Mouse (Mus musculus) spleen, adult 2 months (tissue): ENCODE data around the gene Nrarp. TPM values are rescaled to one million over a fixed set of nuclear protein-coding genes. Genes with fewer than 3 reads are reported as not detected.

Source experiments
- DNase-seq, 2 experiments: peaks; one replicate each; pipeline versions ENCODE4 v3.0.0 to v3.0.0-alpha.2; 2012 to 2021; ENCODE audit warnings: low spot score in 2 of 2, low read depth in 1 of 2
- H3K27ac ChIP-seq: fragments of 200-500 bp; 2 replicates; pipeline ENCODE4 v1.5.1; 2012; ENCODE audit warnings: low read length, inconsistent platforms; ENCODE audit not compliant: insufficient read depth
- H3K27me3 ChIP-seq: fragments of 200-500 bp; 2 replicates; pipeline ENCODE4 v1.6.1; 2012; ENCODE audit warnings: mild to moderate bottlenecking, moderate library complexity, low read length, inconsistent platforms; ENCODE audit not compliant: control insufficient read depth, insufficient read depth
- H3K36me3 ChIP-seq: fragments of 200-500 bp; 2 replicates; pipeline ENCODE4 v1.6.1; 2012; ENCODE audit warnings: mild to moderate bottlenecking, low read length, inconsistent platforms; ENCODE audit not compliant: control insufficient read depth, insufficient read depth
- H3K4me1 ChIP-seq: fragments of 200-500 bp; 2 replicates; pipeline ENCODE4 v1.6.1; 2011; ENCODE audit warnings: inconsistent platforms; ENCODE audit not compliant: control insufficient read depth, insufficient read depth, insufficient read length
- H3K4me3 ChIP-seq: fragments of 200-500 bp; 2 replicates; pipeline ENCODE4 v1.5.1; 2011; ENCODE audit warnings: mild to moderate bottlenecking, inconsistent platforms; ENCODE audit not compliant: insufficient read depth, insufficient read length; ENCODE audit errors: extremely low read depth
- CTCF ChIP-seq: fragments of 200-500 bp; IDR thresholded peaks from 2 replicates; pipeline ENCODE4 v1.5.1; 2011; ENCODE audit warnings: mild to moderate bottlenecking, inconsistent platforms; ENCODE audit not compliant: insufficient read depth, insufficient read length, insufficient replicate concordance; ENCODE audit errors: extremely low read depth
- POLR2A ChIP-seq: fragments of 200-500 bp; IDR thresholded peaks from 2 replicates; pipeline ENCODE4 v1.6.1; 2011; ENCODE audit warnings: low read depth, low read length, inconsistent platforms
- WGBS: fragments of 180-500 bp; shearing (Covaris S2); methylation state at CpG from one replicate; pipeline ENCODE4 v1.1.7; 2018; 5-methylcytosine and 5-hydroxymethylcytosine counted together
- polyA plus RNA-seq: library from polyadenylated mRNA; depleted of rRNA; stranded (reverse); fragments of >200 nt; gene quantifications from 2 replicates; pipeline ENCODE4 v1.2.3, GENCODE M21; 2012

Nrarp gene
- polyA plus RNA-seq, 1 experiment = 8.0 TPM

DNA sequence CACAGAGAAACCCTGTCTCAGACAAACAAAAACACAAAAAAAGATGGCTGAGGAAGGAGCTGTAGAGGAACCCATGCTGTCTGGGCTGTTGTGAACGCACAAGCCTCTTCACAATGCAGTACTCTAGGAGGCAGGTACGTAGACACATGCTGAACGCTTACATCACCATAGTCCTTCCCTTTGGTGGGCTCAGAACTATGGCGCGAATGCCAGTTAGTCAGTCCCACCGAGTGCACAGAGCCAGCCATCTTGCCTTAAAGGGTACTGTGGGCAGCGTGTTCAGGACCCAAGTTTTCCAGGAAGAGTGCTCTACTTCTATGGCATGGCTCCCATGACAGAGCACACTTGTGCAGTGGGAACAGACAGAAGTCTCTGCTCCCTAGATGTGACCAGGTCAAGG is 3.9 kb downstream of the Nrarp start:
- no peaks in the 10 kb centered on the region for H3K36me3 ChIP-seq
- H3K27ac ChIP-seq = no peak overlapping the region
- TF ChIP-seq CTCF (no peak), POLR2A (no peak)
- H3K4me1 ChIP-seq = peaks cover 18% of the 10 kb centered on the region
- peaks cover 3% of the 10 kb centered on the region; the same call in 1 of the 2 replicates for H3K27me3 ChIP-seq
- no peak overlapping the region for H3K4me3 ChIP-seq
- WGBS = 96% methylated on average over 7 of the region's 7 CpGs
- no peak for DNase-seq

GRCm38 (mm10) chr2:25185625-25186574 is 5.3 kb downstream of the Nrarp start:
- peak overlapping the region; percentile 58 for H3K4me3 ChIP-seq
- 3% methylated on average over 63 of the region's 64 CpGs for WGBS
- peak in 1 of 2 experiments; percentile 55 for DNase-seq
- no peaks in the 10 kb centered on the region for H3K36me3 ChIP-seq
- peaks cover 18% of the 10 kb centered on the region for H3K4me1 ChIP-seq
- TF ChIP-seq POLR2A = no peak
- TF ChIP-seq CTCF = 0 out of 2 replicates have a peak, but pooled peaks have one; percentile 10
- no peak overlapping the region for H3K27ac ChIP-seq
- peaks cover 3% of the 10 kb centered on the region; the same call in 1 of the 2 replicates for H3K27me3 ChIP-seq

- H3K4me3 ChIP-seq = no peak overlapping the region
- H3K27me3 ChIP-seq = peaks cover 3% of the 10 kb centered on the region; the same call in 1 of the 2 replicates
- H3K36me3 ChIP-seq = no peaks in the 10 kb centered on the region
- TF ChIP-seq CTCF = no peak
- no peak for TF ChIP-seq POLR2A
- WGBS = 47% methylated on average over 5 of the region's 5 CpGs
- no peak overlapping the region for H3K27ac ChIP-seq
- DNase-seq = no peak
- H3K4me1 ChIP-seq = peaks cover 18% of the 10 kb centered on the region
Measured at GRCm38 (mm10) chr2:25186575-25186930, 6.0 kb downstream of the Nrarp start.

DNA sequence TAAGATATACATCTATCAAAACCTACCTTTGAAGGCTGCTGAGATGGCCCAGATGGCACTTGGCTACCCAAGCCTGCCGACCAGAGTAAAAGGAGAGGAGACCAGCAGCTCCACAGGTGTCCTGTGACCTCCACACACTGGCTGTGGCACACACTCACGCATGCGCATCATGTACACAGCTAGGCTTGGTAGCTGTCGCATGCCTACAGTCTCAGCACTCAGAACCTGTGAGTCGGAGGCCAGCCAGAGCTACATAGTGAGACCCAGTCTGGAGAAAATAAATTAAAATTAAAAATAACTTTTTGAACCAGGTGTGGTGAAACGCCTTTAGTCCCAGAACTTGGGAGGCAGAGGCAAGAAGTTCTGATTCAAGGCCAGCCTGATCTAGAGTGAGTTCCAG is 7.3 kb downstream of the Nrarp start:
- 84% methylated on average over 6 of the region's 6 CpGs for WGBS
- DNase-seq = no peak

GRCm38 (mm10) chr2:25193330-25193770 is 12.8 kb downstream of the Nrarp start:
- H3K36me3 ChIP-seq = peaks cover 5% of the 10 kb centered on the region; the same call in 1 of the 2 replicates
- TF ChIP-seq CTCF = peak; percentile 95; the same call in 1 of the 2 replicates
- no peak for TF ChIP-seq POLR2A
- H3K27ac ChIP-seq = peak overlapping the region; percentile 98
- peak; percentile 69 to 74 for DNase-seq
- 0% methylated on average over 6 of the region's 6 CpGs for WGBS
- H3K4me1 ChIP-seq = peaks cover 21% of the 10 kb centered on the region; the same call in 1 of the 2 replicates
- no peaks in the 10 kb centered on the region for H3K27me3 ChIP-seq
- peak overlapping the region; percentile 33; the same call in 1 of the 2 replicates for H3K4me3 ChIP-seq

More for the DNA sequence above, 7.3 kb downstream of the Nrarp start:
- Histone ChIP-seq H3K36me3 (no peaks in the 10 kb centered on the region), H3K27ac (no peak overlapping the region), H3K4me3 (no peak overlapping the region), H3K4me1 (peaks cover 11% of the 10 kb centered on the region), H3K27me3 (peaks cover 3% of the 10 kb centered on the region; the same call in 1 of the 2 replicates)
- TF ChIP-seq CTCF (no peak), POLR2A (no peak)

GRCm38 (mm10) chr2:25194006-25194405 is 13.4 kb downstream of the Nrarp start:
- no peak for DNase-seq
- H3K4me1 ChIP-seq = peaks cover 21% of the 10 kb centered on the region; the same call in 1 of the 2 replicates
- no peaks in the 10 kb centered on the region for H3K27me3 ChIP-seq
- H3K4me3 ChIP-seq = peak overlapping the region; percentile 78; the same call in 1 of the 2 replicates
- H3K36me3 ChIP-seq = peaks cover 5% of the 10 kb centered on the region; the same call in 1 of the 2 replicates
- 29% methylated on average over 5 of the region's 5 CpGs for WGBS
- TF ChIP-seq POLR2A (no peak), CTCF (no peak)
- peak overlapping the region; percentile 98 for H3K27ac ChIP-seq
